Mouse (Mus musculus) MEL (cell line): Measurements from ENCODE around the gene S100a10.

ENCODE experiments used
- EP300 ChIP-seq, 2 experiments: IDR thresholded peaks; 2 replicates each; pipeline ENCODE4 v1.6.1; 2011; ENCODE audit warnings: improper control_type of control experiment in 2 of 2, low read length in 2 of 2, low read depth in 1 of 2, mild to moderate bottlenecking in 1 of 2
- POLR2A ChIP-seq, 2 experiments: IDR thresholded peaks; 2 replicates each; pipeline ENCODE4 v1.6.1; 2011 to 2012; ENCODE audit warnings: low read length in 2 of 2, mild to moderate bottlenecking in 2 of 2, control low read depth in 1 of 2, improper control_type of control experiment in 1 of 2, low read depth in 1 of 2, moderate library complexity in 1 of 2; ENCODE audit not compliant: control insufficient read depth in 1 of 2, insufficient read depth in 1 of 2, poor library complexity in 1 of 2
- POLR2AphosphoS2 ChIP-seq: IDR thresholded peaks from 2 replicates; pipeline ENCODE4 v1.6.1; 2011; ENCODE audit warnings: low read length, improper control_type of control experiment

DNA sequence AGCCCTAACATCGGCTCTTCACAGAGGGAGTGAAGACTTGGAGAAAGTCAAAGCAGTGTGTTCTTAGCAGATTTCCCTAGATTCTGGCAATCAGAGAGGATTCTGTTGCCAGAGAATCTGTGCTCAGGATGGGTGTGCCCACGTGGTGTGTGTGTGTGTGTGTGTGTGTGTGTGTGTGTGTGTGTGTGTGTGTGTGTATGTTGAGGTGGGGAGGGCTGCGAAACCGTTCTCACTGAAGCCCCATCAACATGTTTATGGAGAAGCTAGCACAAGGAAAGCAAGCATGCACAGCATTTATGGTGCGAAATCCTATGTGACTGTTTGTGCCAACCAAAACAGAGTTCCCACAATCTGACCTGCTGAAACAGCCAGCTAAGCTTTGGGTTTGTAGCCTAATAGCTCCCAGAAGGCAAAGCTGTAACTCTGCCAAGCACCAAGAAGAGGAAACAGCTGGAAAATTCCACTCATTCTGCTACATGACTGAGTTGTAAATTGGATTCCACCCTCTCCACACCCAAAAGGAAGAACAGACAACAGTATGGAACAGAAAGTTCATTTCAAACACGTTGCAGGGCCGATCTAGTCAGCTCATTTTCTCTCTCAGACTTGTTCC is 13.7 kb downstream of the S100a10 start:
- no peak for TF ChIP-seq POLR2AphosphoS2
- TF ChIP-seq EP300 (IDR thresholded peaks at IDR 0.05; ENCODE audit: low read depth in 1 of 2, low read length in 2 of 2) = no peak
- no peak for TF ChIP-seq POLR2A (IDR thresholded peaks at IDR 0.05; ENCODE audit: control insufficient read depth in 1 of 2, insufficient read depth in 1 of 2, low read depth in 1 of 2, low read length in 2 of 2, poor library complexity in 1 of 2)
